Mouse (Mus musculus): Measurements from ENCODE around the gene Tfap2c. TPM values are rescaled to one million over a fixed set of nuclear protein-coding genes. Genes with fewer than 3 reads are reported as not detected.

Gene Tfap2c
- polyA plus RNA-seq, 1 experiment from 2014 or later = 0.13 TPM

- Histone ChIP-seq H3K27me3 (peaks cover 15% of the 10 kb centered on the region), H3K36me3 (no peaks in the 10 kb centered on the region), H3K9me3 (replicated peaks) (no peaks in the 10 kb centered on the region), H3K4me2 (no peak overlapping the region), H3K4me3 (no peak overlapping the region), H3K9ac (no peak overlapping the region), H3K4me1 (replicated peaks) (no peaks in the 10 kb centered on the region), H3K27ac (no peak overlapping the region)
- WGBS = 59% methylated on average over 6 of the region's 6 CpGs
- no peak for ATAC-seq (replicated peaks; ENCODE audit: insufficient number of reproducible peaks, insufficient read depth, low FRiP score, low read depth)
Observed at GRCm38 (mm10) chr2:172585329-172585728, 35.9 kb downstream of the Tfap2c start.

DNA sequence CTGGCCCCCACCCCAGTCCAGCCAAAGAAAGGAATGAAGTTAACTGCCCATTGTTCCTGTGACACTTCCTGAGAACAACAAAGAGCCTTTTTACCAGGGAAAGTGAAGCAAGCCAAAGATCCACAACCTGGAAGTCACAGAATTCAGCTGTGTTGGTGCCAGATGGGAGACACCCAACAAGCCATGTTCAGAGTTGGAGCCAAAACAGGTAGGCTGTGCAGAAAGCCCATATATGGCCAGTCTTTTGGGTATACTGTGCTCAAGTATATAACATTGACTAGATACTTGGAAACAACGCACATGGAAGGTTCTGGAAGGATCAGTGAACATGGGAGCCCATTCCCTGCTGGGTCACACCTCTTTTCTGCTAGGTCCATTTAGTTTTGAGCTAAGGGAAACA lies 39.7 kb downstream of the Tfap2c start:
- 79% methylated on average over 1 of the region's 1 CpGs for WGBS
- Histone ChIP-seq H3K9me3 (replicated peaks) (no peaks in the 10 kb centered on the region), H3K27me3 (peaks cover 6% of the 10 kb centered on the region), H3K4me2 (no peak overlapping the region), H3K36me3 (no peaks in the 10 kb centered on the region), H3K4me1 (replicated peaks) (no peaks in the 10 kb centered on the region), H3K9ac (no peak overlapping the region), H3K27ac (no peak overlapping the region), H3K4me3 (no peak overlapping the region)
- ATAC-seq (replicated peaks; ENCODE audit: insufficient number of reproducible peaks, insufficient read depth, low FRiP score, low read depth) = no peak

- Histone ChIP-seq H3K4me2 (no peak overlapping the region), H3K36me3 (no peaks in the 10 kb centered on the region), H3K27ac (no peak overlapping the region), H3K4me3 (no peak overlapping the region), H3K27me3 (peaks cover 6% of the 10 kb centered on the region; the same call in 1 of the 2 replicates), H3K4me1 (replicated peaks) (no peaks in the 10 kb centered on the region), H3K9ac (no peak overlapping the region), H3K9me3 (replicated peaks) (no peaks in the 10 kb centered on the region)
- ATAC-seq (replicated peaks; ENCODE audit: insufficient number of reproducible peaks, insufficient read depth, low FRiP score, low read depth) = no peak
- WGBS = 52% methylated on average over 5 of the region's 5 CpGs
Observed at GRCm38 (mm10) chr2:172590839-172591238, 41.4 kb downstream of the Tfap2c start.

- no peaks in the 10 kb centered on the region for H3K9me3 ChIP-seq (replicated peaks)
- H3K27ac ChIP-seq = no peak overlapping the region
- H3K4me2 ChIP-seq = no peak overlapping the region
- 70% methylated on average over 7 of the region's 7 CpGs for WGBS
- no peaks in the 10 kb centered on the region for H3K36me3 ChIP-seq
- H3K27me3 ChIP-seq = 0 out of 2 replicates have a peak, but pooled peaks cover 2% of the 10 kb centered on the region
- H3K4me3 ChIP-seq = no peak overlapping the region
- no peak overlapping the region for H3K9ac ChIP-seq
- no peaks in the 10 kb centered on the region for H3K4me1 ChIP-seq (replicated peaks)
- ATAC-seq (replicated peaks; ENCODE audit: insufficient number of reproducible peaks, insufficient read depth, low FRiP score, low read depth) = no peak
Observed at GRCm38 (mm10) chr2:172594326-172594725, 44.9 kb downstream of the Tfap2c start.

DNA sequence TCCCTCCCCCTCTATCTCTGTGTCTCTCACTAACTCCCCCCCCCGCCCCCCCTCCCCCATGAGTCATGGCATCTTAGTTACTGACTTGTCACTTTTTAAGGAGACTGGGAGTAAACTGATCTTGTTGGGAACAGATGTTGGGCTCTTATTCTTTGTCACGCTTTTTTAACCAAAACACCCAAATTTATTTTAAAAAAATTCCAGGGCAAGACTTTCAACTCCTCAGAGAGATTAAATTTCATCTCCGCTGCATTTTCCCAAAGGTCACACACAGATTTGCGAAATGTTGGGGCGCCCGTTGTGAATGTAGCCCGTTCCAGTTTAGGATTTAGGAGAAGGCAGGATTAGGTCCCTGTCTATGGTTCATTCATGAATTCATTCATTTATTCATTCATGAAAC lies 47.7 kb downstream of the Tfap2c start:
- no peak for ATAC-seq (replicated peaks; ENCODE audit: insufficient number of reproducible peaks, insufficient read depth, low FRiP score, low read depth)
- 67% methylated on average over 7 of the region's 7 CpGs for WGBS
- Histone ChIP-seq H3K27ac (no peak overlapping the region), H3K9me3 (replicated peaks) (no peaks in the 10 kb centered on the region), H3K9ac (no peak overlapping the region), H3K27me3 (no peaks in the 10 kb centered on the region), H3K4me2 (no peak overlapping the region), H3K4me1 (replicated peaks) (no peaks in the 10 kb centered on the region), H3K36me3 (no peaks in the 10 kb centered on the region), H3K4me3 (no peak overlapping the region)

GRCm38 (mm10) chr2:172597881-172598280 lies 48.5 kb downstream of the Tfap2c start:
- ATAC-seq (replicated peaks; ENCODE audit: insufficient number of reproducible peaks, insufficient read depth, low FRiP score, low read depth) = no peak

GRCm38 (mm10) chr2:172604625-172605024 lies 55.2 kb downstream of the Tfap2c start:
- Histone ChIP-seq H3K4me3 (no peak overlapping the region), H3K27ac (no peak overlapping the region), H3K9ac (no peak overlapping the region), H3K9me3 (replicated peaks) (no peaks in the 10 kb centered on the region), H3K4me2 (no peak overlapping the region), H3K27me3 (no peaks in the 10 kb centered on the region), H3K36me3 (no peaks in the 10 kb centered on the region), H3K4me1 (replicated peaks) (no peaks in the 10 kb centered on the region)
- no peak for ATAC-seq (replicated peaks; ENCODE audit: insufficient number of reproducible peaks, insufficient read depth, low FRiP score, low read depth)
- WGBS = 81% methylated on average over 3 of the region's 3 CpGs

More at GRCm38 (mm10) chr2:172597881-172598280, 48.5 kb downstream of the Tfap2c start:
- H3K4me3 ChIP-seq = no peak overlapping the region
- H3K27me3 ChIP-seq = no peaks in the 10 kb centered on the region
- H3K9me3 ChIP-seq (replicated peaks) = no peaks in the 10 kb centered on the region
- H3K4me2 ChIP-seq = no peak overlapping the region
- no peaks in the 10 kb centered on the region for H3K36me3 ChIP-seq
- no peaks in the 10 kb centered on the region for H3K4me1 ChIP-seq (replicated peaks)
- H3K27ac ChIP-seq = no peak overlapping the region
- no peak overlapping the region for H3K9ac ChIP-seq
- WGBS = 79% methylated on average over 9 of the region's 9 CpGs

DNA sequence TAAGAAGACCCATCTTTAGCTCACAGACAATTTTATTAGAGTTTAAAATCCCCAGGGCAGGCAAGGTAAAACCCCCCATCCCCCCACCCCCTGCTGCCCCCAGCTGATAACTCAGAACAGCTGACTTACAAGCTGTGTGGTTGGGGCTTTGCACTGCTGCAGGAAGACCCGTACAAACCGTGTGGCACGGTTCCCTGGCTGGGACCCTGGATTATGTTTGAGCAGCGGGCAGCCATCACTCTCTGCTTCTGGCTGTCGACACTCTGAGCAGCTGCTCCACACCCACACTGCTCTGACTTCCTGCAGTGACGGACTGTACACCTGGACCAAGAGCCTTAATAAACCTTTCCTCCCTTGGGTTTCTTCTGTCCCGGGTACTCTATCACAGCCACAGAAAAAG lies 56.2 kb downstream of the Tfap2c start:
- no peaks in the 10 kb centered on the region for H3K9me3 ChIP-seq (replicated peaks)
- no peaks in the 10 kb centered on the region for H3K36me3 ChIP-seq
- no peak overlapping the region for H3K4me2 ChIP-seq
- no peak overlapping the region for H3K27ac ChIP-seq
- no peaks in the 10 kb centered on the region for H3K4me1 ChIP-seq (replicated peaks)
- WGBS = 19% methylated on average over 7 of the region's 7 CpGs
- H3K4me3 ChIP-seq = no peak overlapping the region
- ATAC-seq (replicated peaks; ENCODE audit: insufficient number of reproducible peaks, insufficient read depth, low FRiP score, low read depth) = no peak
- no peak overlapping the region for H3K9ac ChIP-seq
- no peaks in the 10 kb centered on the region for H3K27me3 ChIP-seq

- Histone ChIP-seq H3K4me3 (no peak overlapping the region), H3K27ac (no peak overlapping the region), H3K4me2 (no peak overlapping the region), H3K9me3 (replicated peaks) (no peaks in the 10 kb centered on the region), H3K27me3 (peaks cover 7% of the 10 kb centered on the region; the same call in 1 of the 2 replicates), H3K4me1 (replicated peaks) (no peaks in the 10 kb centered on the region), H3K36me3 (no peaks in the 10 kb centered on the region), H3K9ac (no peak overlapping the region)
- no peak for ATAC-seq (replicated peaks; ENCODE audit: insufficient number of reproducible peaks, insufficient read depth, low FRiP score, low read depth)
- WGBS = 66% methylated on average over 11 of the region's 11 CpGs
Observed at GRCm38 (mm10) chr2:172607710-172608109, 58.3 kb downstream of the Tfap2c start.

Other genes with a start within 250 kb of the Tfap2c start
- 15.8 and 18.1 TPM in 2 replicates for gene Fam210b, start 204.0 kb upstream of the Tfap2c start, polyA plus RNA-seq (2015; fragmentation: Nextera tagmentation; extraction: Ambion mirVana)
- gene Aurka, start 179.1 kb upstream of the Tfap2c start, polyA plus RNA-seq (2015; fragmentation: Nextera tagmentation; extraction: Ambion mirVana) = 76.8 and 82.2 TPM in 2 replicates
- gene Cstf1, start 178.9 kb upstream of the Tfap2c start, polyA plus RNA-seq (2015; fragmentation: Nextera tagmentation; extraction: Ambion mirVana) = 24.2 and 29.8 TPM in 2 replicates
- 0.26 and 0.91 TPM in 2 replicates for gene Cass4, start 155.8 kb upstream of the Tfap2c start, polyA plus RNA-seq (2015; fragmentation: Nextera tagmentation; extraction: Ambion mirVana)
- gene Rtf2, start 109.0 kb upstream of the Tfap2c start, polyA plus RNA-seq (2015; fragmentation: Nextera tagmentation; extraction: Ambion mirVana) = 44.5 and 52.2 TPM in 2 replicates
- 0.71 and 0.79 TPM in 2 replicates for gene Gcnt7, start 91.0 kb upstream of the Tfap2c start, polyA plus RNA-seq (2015; fragmentation: Nextera tagmentation; extraction: Ambion mirVana)
- 0.22 TPM in 1 of 2 replicates, not detected in the other for gene Fam209, start 77.1 kb upstream of the Tfap2c start, polyA plus RNA-seq (2015; fragmentation: Nextera tagmentation; extraction: Ambion mirVana)